Comparison of ENCODE assay signal across 18 mouse cellular contexts in genomic region chr6:85132237-85132636, GRCm38 (mm10). TPM values are rescaled to one million over a fixed set of nuclear protein-coding genes. Genes with fewer than 3 reads are reported as not detected.
"Had no signal": no experiment of that assay in that cellular context is flagged by ENCODE, and none has a peak within 500 bp of the region (broad histone marks: within the 10 kb centered on the region; RNA-seq: fewer than 3 reads in every experiment).

No protein-coding gene starts in this region.

RNA-seq across cellular contexts. Expression of gene Emx1, which starts 55.0 kb away (rescaled TPM):
- total RNA-seq: liver, adult 2 months; megakaryocyte progenitor cell, adult 5-6 weeks; megakaryocyte, adult 5-6 weeks; megakaryocyte-erythroid progenitor cell, adult 5-6 weeks; monocyte, adult 5-6 weeks had no signal
- polyA plus RNA-seq: liver, adult 2 months; liver, embryonic 12.5 days; liver, embryonic 13.5 days; liver, embryonic 15.5 days; liver, embryonic 16.5 days; liver, postnatal 0 days; lung, adult 2 months; lung, embryonic 14.5 days; lung, embryonic 15.5 days; lung, embryonic 16.5 days; lung, postnatal 0 days; macrophage; myocyte; neural tube, embryonic 11.5 days had no signal
